Mouse (Mus musculus) embryo, embryonic 10.5 days (tissue): ENCODE measurements around the gene Nmnat3.

Experiments
- DNase-seq: peaks from one replicate; pipeline ENCODE4 v3.0.0-alpha.2; 2015; ENCODE audit warnings: low spot score

Gene Nmnat3

GRCm38 (mm10) chr9:98311316-98311965 lies 24.2 kb downstream of the Nmnat3 start:
- no peak for DNase-seq

GRCm38 (mm10) chr9:98312622-98313374 lies 25.6 kb downstream of the Nmnat3 start:
- DNase-seq, result no peak

- DNase-seq, result no peak
Measured at GRCm38 (mm10) chr9:98313587-98313986, 26.4 kb downstream of the Nmnat3 start.

- no peak for DNase-seq
Measured at GRCm38 (mm10) chr9:98314059-98314650, 26.9 kb downstream of the Nmnat3 start.

- DNase-seq, result no peak
Measured at GRCm38 (mm10) chr9:98317897-98318296, 30.7 kb downstream of the Nmnat3 start.

GRCm38 (mm10) chr9:98318875-98319274 lies 31.6 kb downstream of the Nmnat3 start:
- DNase-seq, result no peak

GRCm38 (mm10) chr9:98320785-98321184 lies 33.5 kb downstream of the Nmnat3 start:
- no peak for DNase-seq

- DNase-seq, result no peak
Measured at GRCm38 (mm10) chr9:98326088-98326487, 38.9 kb downstream of the Nmnat3 start.

GRCm38 (mm10) chr9:98328415-98329176 lies 41.4 kb downstream of the Nmnat3 start:
- peak; percentile 6 for DNase-seq

- peak; percentile 30 for DNase-seq
Measured at GRCm38 (mm10) chr9:98329274-98330105, 42.3 kb downstream of the Nmnat3 start.

GRCm38 (mm10) chr9:98333219-98333754 lies 46.1 kb downstream of the Nmnat3 start:
- no peak for DNase-seq

- DNase-seq, result no peak
Measured at GRCm38 (mm10) chr9:98337881-98338769, 50.9 kb downstream of the Nmnat3 start.

- no peak for DNase-seq
Measured at GRCm38 (mm10) chr9:98339971-98340370, 52.7 kb downstream of the Nmnat3 start.

GRCm38 (mm10) chr9:98340427-98340826 lies 53.2 kb downstream of the Nmnat3 start:
- DNase-seq, result no peak

- DNase-seq, result no peak
Measured at GRCm38 (mm10) chr9:98345840-98346239, 58.6 kb downstream of the Nmnat3 start.

- no peak for DNase-seq
Measured at GRCm38 (mm10) chr9:98346240-98346639, 59.0 kb downstream of the Nmnat3 start.

GRCm38 (mm10) chr9:98347021-98347420 lies 59.8 kb downstream of the Nmnat3 start:
- no peak for DNase-seq

- no peak for DNase-seq
Measured at GRCm38 (mm10) chr9:98350318-98351144, 63.3 kb downstream of the Nmnat3 start.

- DNase-seq, result no peak
Measured at GRCm38 (mm10) chr9:98352332-98352731, 65.1 kb downstream of the Nmnat3 start.
